Mouse (Mus musculus): ENCODE results near the gene Sfxn3.

DNA sequence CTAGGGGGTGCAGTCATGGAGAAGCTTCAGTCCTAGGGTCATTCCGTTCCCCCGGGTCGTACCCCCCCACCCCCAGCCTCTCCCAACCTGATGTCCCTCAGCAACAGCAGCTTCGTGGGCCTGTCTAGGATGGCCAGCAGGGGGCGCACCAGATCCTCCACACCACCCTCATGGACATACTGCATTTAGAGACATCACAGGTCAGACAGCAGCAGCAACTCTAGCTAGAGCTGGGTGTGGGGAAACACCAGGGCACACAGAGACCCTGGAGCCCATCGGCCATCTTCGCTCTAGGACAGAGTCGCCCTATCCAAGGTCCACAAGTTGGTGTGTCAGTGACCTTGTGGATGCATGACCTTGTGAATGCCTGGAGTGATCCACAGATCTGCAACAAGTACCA is 17.2 kb upstream of the Sfxn3 start:
- no peak for TF ChIP-seq GATA1 (IDR thresholded peaks at IDR 0.05; ENCODE audit: low read length)
- TF ChIP-seq TAL1 (IDR thresholded peaks at IDR 0.05; ENCODE audit: low read length), result no peak
